Mouse (Mus musculus) heart, embryonic 15.5 days (tissue): ENCODE measurements around the gene Hoxb9. TPM values are rescaled to one million over a fixed set of nuclear protein-coding genes. Genes with fewer than 3 reads are reported as not detected.

Experiments
- ATAC-seq: fragments of 200-750 bp; cut with Nextera tagmentation; replicated peaks from 2 replicates; pipeline ENCODE4 v1.8.0; 2017; ENCODE audit warnings: low read depth, moderate TSS enrichment; ENCODE audit not compliant: insufficient number of reproducible peaks, insufficient read depth, low FRiP score
- H3K27ac ChIP-seq: fragments of 300-500 bp; sonication (generic); 2 replicates; pipeline ENCODE4 v1.5.1; 2015; ENCODE audit warnings: mild to moderate bottlenecking, inconsistent platforms
- H3K27me3 ChIP-seq: fragments of 300-500 bp; sonication (generic); 2 replicates; pipeline ENCODE4 v1.6.1; 2015; ENCODE audit warnings: inconsistent platforms
- H3K36me3 ChIP-seq: fragments of 300-500 bp; sonication (generic); 2 replicates; pipeline ENCODE4 v1.6.1; 2015; ENCODE audit warnings: mild to moderate bottlenecking, inconsistent platforms
- H3K4me1 ChIP-seq: fragments of 300-500 bp; sonication (generic); replicated peaks from 2 replicates; pipeline ENCODE4 v1.6.1; 2015; ENCODE audit warnings: inconsistent platforms
- H3K4me2 ChIP-seq: fragments of 300-500 bp; sonication (generic); 2 replicates; pipeline ENCODE4 v1.6.1; 2015; ENCODE audit warnings: inconsistent platforms, mild to moderate bottlenecking, moderate library complexity
- H3K4me3 ChIP-seq: fragments of 300-500 bp; sonication (generic); 2 replicates; pipeline ENCODE4 v1.5.1; 2015; ENCODE audit warnings: mild to moderate bottlenecking, inconsistent platforms
- H3K9ac ChIP-seq: fragments of 300-500 bp; sonication (generic); 2 replicates; pipeline ENCODE4 v1.6.1; 2015; ENCODE audit warnings: mild to moderate bottlenecking, inconsistent platforms
- H3K9me3 ChIP-seq: fragments of 300-500 bp; sonication (generic); replicated peaks from 2 replicates; pipeline ENCODE4 v1.6.1; 2016; ENCODE audit warnings: inconsistent platforms
- WGBS: fragments of 180-500 bp; shearing (Covaris S2); methylation state at CpG from one replicate; pipeline ENCODE4 v1.1.7; 2015; ENCODE audit warnings: mixed read lengths; 5-methylcytosine and 5-hydroxymethylcytosine counted together
- polyA plus RNA-seq: library from polyadenylated mRNA; unstranded; fragments of >200 nt; fragmentation: Nextera tagmentation; extraction: Ambion mirVana; gene quantifications from 2 replicates; pipeline ENCODE4 v1.2.1, GENCODE M21; 2015

Gene Hoxb9
- polyA plus RNA-seq, 1 experiment from 2014 or later, result 0.06 TPM

- Histone ChIP-seq H3K9me3 (no peaks in the 10 kb centered on the region), H3K36me3 (no peaks in the 10 kb centered on the region), H3K9ac (no peak overlapping the region), H3K27me3 (peaks cover 98% of the 10 kb centered on the region), H3K4me2 (no peak overlapping the region), H3K27ac (no peak overlapping the region), H3K4me3 (no peak overlapping the region), H3K4me1 (peaks cover 20% of the 10 kb centered on the region)
- ATAC-seq, result no peak
- WGBS, result 18% methylated on average over 8 of the region's 8 CpGs
Observed at GRCm38 (mm10) chr11:96280399-96281378, 9.4 kb downstream of the Hoxb9 start.

- peaks cover 26% of the 10 kb centered on the region for H3K4me1 ChIP-seq
- 5% methylated on average over 18 of the region's 18 CpGs for WGBS
- no peak overlapping the region for H3K9ac ChIP-seq
- no peak overlapping the region for H3K27ac ChIP-seq
- H3K4me2 ChIP-seq, result no peak overlapping the region
- no peak for ATAC-seq
- no peaks in the 10 kb centered on the region for H3K36me3 ChIP-seq
- no peak overlapping the region for H3K4me3 ChIP-seq
- H3K27me3 ChIP-seq, result peaks cover 98% of the 10 kb centered on the region
- H3K9me3 ChIP-seq, result no peaks in the 10 kb centered on the region
Observed at GRCm38 (mm10) chr11:96281396-96281795, 10.1 kb downstream of the Hoxb9 start.

- peak within 1 kb of the TSS; percentile 68; the same call in 1 of the 2 replicates for H3K4me2 ChIP-seq
- ATAC-seq, result no peak
- 2% methylated on average over 27 of the region's 27 CpGs for WGBS
Observed at GRCm38 (mm10) chr11:96281855-96282570, 10.8 kb downstream of the Hoxb9 start, which contains the start of gene Hoxb8. TSS of gene Hoxb8 (plus strand) at chr11:96281905.

GRCm38 (mm10) chr11:96282795-96283430, 11.7 kb downstream of the Hoxb9 start:
- H3K27ac ChIP-seq, result no peak overlapping the region
- peak overlapping the region; percentile 50 for H3K4me3 ChIP-seq
- no peak for ATAC-seq
- H3K9ac ChIP-seq, result no peak overlapping the region
- no peaks in the 10 kb centered on the region for H3K9me3 ChIP-seq
- WGBS, result under 1% methylated on average over 49 of the region's 49 CpGs
- peak overlapping the region; percentile 68 for H3K4me2 ChIP-seq
- peaks cover 32% of the 10 kb centered on the region for H3K4me1 ChIP-seq
- H3K27me3 ChIP-seq, result peaks cover 98% of the 10 kb centered on the region
- H3K36me3 ChIP-seq, result no peaks in the 10 kb centered on the region

More at GRCm38 (mm10) chr11:96281855-96282570, 10.8 kb downstream of the Hoxb9 start, which contains the start of gene Hoxb8:
- Histone ChIP-seq H3K27me3 (peaks cover 98% of the 10 kb centered on the region), H3K9ac (no peak within 1 kb of the TSS), H3K9me3 (no peaks in the 10 kb centered on the region), H3K27ac (no peak within 1 kb of the TSS), H3K4me3 (peak within 1 kb of the TSS; percentile 50), H3K4me1 (peaks cover 31% of the 10 kb centered on the region), H3K36me3 (no peaks in the 10 kb centered on the region)

DNA sequence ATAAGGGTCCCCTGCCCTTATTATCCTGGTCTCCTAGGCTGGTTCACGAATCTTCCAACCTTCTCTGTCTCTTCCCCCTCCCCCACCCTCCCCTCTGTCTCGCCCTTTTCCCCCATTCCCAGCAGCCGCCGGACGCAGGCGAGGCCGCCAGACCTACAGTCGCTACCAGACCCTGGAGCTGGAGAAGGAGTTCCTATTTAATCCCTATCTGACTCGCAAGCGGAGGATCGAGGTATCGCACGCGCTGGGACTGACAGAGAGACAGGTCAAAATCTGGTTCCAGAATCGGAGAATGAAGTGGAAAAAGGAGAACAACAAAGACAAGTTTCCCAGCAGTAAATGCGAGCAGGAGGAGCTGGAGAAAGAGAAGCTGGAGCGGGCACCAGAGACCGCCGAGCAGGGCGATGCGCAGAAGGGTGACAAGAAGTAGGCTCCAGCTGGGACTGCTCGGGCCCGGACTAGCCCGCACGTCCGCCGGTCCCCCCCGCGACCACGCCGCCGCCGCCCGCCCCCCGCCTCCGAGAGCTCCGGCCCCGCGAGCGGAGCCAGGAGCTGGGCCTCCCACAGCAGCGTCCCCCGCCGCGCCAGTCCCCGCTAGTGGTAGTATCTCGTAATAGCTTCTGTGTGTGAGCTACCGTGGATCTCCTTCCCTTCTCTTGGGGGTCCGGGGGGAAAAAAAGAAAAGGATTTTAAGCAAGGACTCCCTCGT, 12.9 kb downstream of the Hoxb9 start:
- Histone ChIP-seq H3K9me3 (no peaks in the 10 kb centered on the region), H3K27ac (no peak overlapping the region), H3K4me2 (peak overlapping the region; percentile 68), H3K9ac (no peak overlapping the region), H3K4me3 (peak overlapping the region; percentile 50), H3K27me3 (peaks cover 96% of the 10 kb centered on the region), H3K4me1 (peaks cover 32% of the 10 kb centered on the region), H3K36me3 (no peaks in the 10 kb centered on the region)
- ATAC-seq, result 0 out of 2 replicates have a peak, but pooled peaks have one; percentile 47
- under 1% methylated on average over 49 of the region's 49 CpGs for WGBS

GRCm38 (mm10) chr11:96284774-96285734, 13.8 kb downstream of the Hoxb9 start:
- no peaks in the 10 kb centered on the region for H3K36me3 ChIP-seq
- no peaks in the 10 kb centered on the region for H3K9me3 ChIP-seq
- ATAC-seq, result no peak; the same call in 1 of the 2 replicates
- WGBS, result 2% methylated on average over 36 of the region's 37 CpGs
- peak overlapping the region; percentile 50 for H3K4me3 ChIP-seq
- H3K4me1 ChIP-seq, result peaks cover 32% of the 10 kb centered on the region
- no peak overlapping the region for H3K27ac ChIP-seq
- peaks cover 96% of the 10 kb centered on the region for H3K27me3 ChIP-seq
- H3K4me2 ChIP-seq, result peak overlapping the region; percentile 68
- H3K9ac ChIP-seq, result no peak overlapping the region

- peaks cover 97% of the 10 kb centered on the region for H3K27me3 ChIP-seq
- no peaks in the 10 kb centered on the region for H3K9me3 ChIP-seq
- H3K27ac ChIP-seq, result peak within 1 kb of the TSS; percentile 21; the same call in 1 of the 2 replicates
- ATAC-seq, result no peak
- H3K4me2 ChIP-seq, result peak within 1 kb of the TSS; percentile 68
- H3K4me1 ChIP-seq, result peaks cover 32% of the 10 kb centered on the region
- H3K36me3 ChIP-seq, result no peaks in the 10 kb centered on the region
- H3K9ac ChIP-seq, result no peak within 1 kb of the TSS
- H3K4me3 ChIP-seq, result peak within 1 kb of the TSS; percentile 39
- WGBS, result 2% methylated on average over 43 of the region's 43 CpGs
Observed at GRCm38 (mm10) chr11:96285771-96286738, 14.8 kb downstream of the Hoxb9 start, which contains the start of gene Hoxb7. TSS of gene Hoxb7 (plus strand) at chr11:96286623.

DNA sequence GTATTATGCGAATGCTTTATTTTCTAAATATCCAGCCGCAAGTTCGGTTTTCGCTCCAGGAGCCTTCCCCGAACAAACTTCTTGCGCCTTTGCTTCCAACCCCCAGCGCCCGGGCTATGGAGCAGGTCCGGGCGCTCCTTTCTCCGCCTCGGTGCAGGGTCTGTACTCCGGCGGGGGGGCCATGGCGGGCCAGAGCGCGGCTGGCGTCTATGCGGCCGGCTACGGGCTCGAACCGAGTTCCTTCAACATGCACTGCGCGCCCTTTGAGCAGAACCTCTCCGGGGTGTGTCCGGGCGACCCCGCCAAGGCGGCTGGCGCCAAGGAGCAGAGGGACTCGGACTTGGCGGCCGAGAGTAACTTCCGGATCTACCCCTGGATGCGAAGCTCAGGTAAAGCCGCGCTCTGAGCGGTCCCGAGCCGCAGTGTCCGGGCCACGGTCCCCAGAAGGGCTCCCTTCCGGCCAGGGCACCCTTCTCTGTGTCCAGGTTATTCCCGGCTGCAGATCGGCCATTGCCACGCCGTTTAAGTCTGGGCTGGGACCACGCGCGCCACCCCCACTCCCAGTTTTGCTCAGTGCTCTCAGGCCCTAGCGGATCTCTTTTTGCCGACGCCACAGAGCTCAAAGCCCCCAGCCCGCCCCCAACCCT, 15.6 kb downstream of the Hoxb9 start:
- Histone ChIP-seq H3K27me3 (peaks cover 97% of the 10 kb centered on the region), H3K9ac (no peak overlapping the region), H3K4me2 (peak overlapping the region; percentile 68), H3K9me3 (no peaks in the 10 kb centered on the region), H3K4me3 (peak overlapping the region; percentile 39), H3K36me3 (no peaks in the 10 kb centered on the region), H3K4me1 (peaks cover 32% of the 10 kb centered on the region), H3K27ac (no peak overlapping the region)
- no peak for ATAC-seq
- WGBS, result under 1% methylated on average over 55 of the region's 55 CpGs
